In genomic region chr11:88658926-88659325, GRCm38 (mm10) we compare ENCODE assay signal across 28 mouse cellular contexts.
"Had no signal": no experiment of that assay in that cellular context is flagged by ENCODE, and none has a peak within 500 bp of the region (broad histone marks: within the 10 kb centered on the region; RNA-seq: fewer than 3 reads in every experiment).

No protein-coding gene starts in this region.

- H3K36me3 ChIP-seq: hindbrain, embryonic 15.5 days; intestine, embryonic 15.5 days; liver, embryonic 15.5 days had no signal

- H3K9me3 ChIP-seq: heart, embryonic 10.5 days; heart, embryonic 12.5 days; hindbrain, embryonic 10.5 days; hindbrain, embryonic 13.5 days; hindbrain, embryonic 15.5 days; intestine, embryonic 15.5 days; limb, embryonic 10.5 days; limb, embryonic 12.5 days; liver, embryonic 13.5 days; liver, embryonic 15.5 days had no signal

- H3K27ac ChIP-seq: heart, embryonic 10.5 days; hindbrain, embryonic 15.5 days; hindbrain, postnatal 0 days; intestine, embryonic 15.5 days; left cerebral cortex, adult 2 months; limb, embryonic 10.5 days; limb, embryonic 12.5 days; liver, embryonic 13.5 days; liver, embryonic 15.5 days had no signal

- H3K27me3 ChIP-seq: heart, embryonic 12.5 days; hindbrain, embryonic 13.5 days; hindbrain, embryonic 15.5 days; intestine, embryonic 15.5 days; limb, embryonic 12.5 days; liver, embryonic 13.5 days; liver, embryonic 15.5 days had no signal

- H3K4me2 ChIP-seq: heart, embryonic 12.5 days; hindbrain, embryonic 13.5 days; hindbrain, embryonic 15.5 days; intestine, embryonic 15.5 days; limb, embryonic 12.5 days; liver, embryonic 11.5 days; liver, embryonic 13.5 days; liver, embryonic 15.5 days had no signal

- DNase-seq: gastrocnemius, postnatal 14 days; gastrocnemius, postnatal 36 days; heart, adult 18-20 months; heart, postnatal 10 days; heart, postnatal 4 days; kidney, adult 18-20 months; kidney, adult 8-10 months; kidney, postnatal 10 days; kidney, postnatal 25 days; kidney, postnatal 4 days; liver; liver, embryonic 13.5 days; liver, postnatal 0 days had no signal

- H3K4me3 ChIP-seq: heart, embryonic 10.5 days; heart, embryonic 12.5 days; hindbrain, embryonic 10.5 days; hindbrain, embryonic 13.5 days; hindbrain, embryonic 15.5 days; intestine, embryonic 15.5 days; layer of hippocampus, adult 2 months; left cerebral cortex, adult 2 months; limb, embryonic 10.5 days; limb, embryonic 12.5 days; liver, embryonic 13.5 days; liver, embryonic 15.5 days had no signal

- ATAC-seq: hindbrain, postnatal 0 days; inflammation-experienced regulatory T-cells, adult 6 months; intestine, embryonic 15.5 days; intestine, postnatal 0 days; liver, postnatal 0 days had no signal

- H3K9ac ChIP-seq: heart, embryonic 12.5 days; hindbrain, embryonic 13.5 days; hindbrain, embryonic 15.5 days; intestine, embryonic 15.5 days; limb, embryonic 12.5 days; liver, embryonic 13.5 days; liver, embryonic 15.5 days; liver, postnatal 0 days had no signal
